Mouse (Mus musculus) midbrain, postnatal 0 days (tissue): ENCODE measurements around the gene Tmsb4x. TPM values are rescaled to one million over a fixed set of nuclear protein-coding genes. Genes with fewer than 3 reads are reported as not detected.

Source experiments
- ATAC-seq: fragments of 200-750 bp; cut with Nextera tagmentation; 2 replicates; pipeline ENCODE4 v1.8.0; 2017; ENCODE audit warnings: moderate number of reproducible peaks, mild to moderate bottlenecking, moderate TSS enrichment, moderate library complexity; ENCODE audit not compliant: low FRiP score
- DNase-seq: peaks from one replicate; pipeline ENCODE4 v3.0.0-alpha.2; 2015; ENCODE audit warnings: low spot score
- H3K27ac ChIP-seq: fragments of 300-500 bp; sonication (generic); 2 replicates; pipeline ENCODE4 v1.5.1; 2014; ENCODE audit warnings: low read depth, mild to moderate bottlenecking, low read length, mixed read lengths
- H3K27me3 ChIP-seq: fragments of 300-500 bp; sonication (generic); 2 replicates; pipeline ENCODE4 v1.6.1; 2014; ENCODE audit warnings: low read length, control low read depth, mixed read lengths; ENCODE audit not compliant: insufficient read depth
- H3K36me3 ChIP-seq: fragments of 300-500 bp; sonication (generic); 2 replicates; pipeline ENCODE4 v1.6.1; 2014; ENCODE audit warnings: low read length, control low read depth, mixed read lengths; ENCODE audit not compliant: insufficient read depth
- H3K4me1 ChIP-seq: fragments of 300-500 bp; sonication (generic); 2 replicates; pipeline ENCODE4 v1.6.1; 2014; ENCODE audit warnings: mild to moderate bottlenecking, control low read depth, antibody characterized with exemption, low read length, mixed read lengths; ENCODE audit not compliant: insufficient read depth
- H3K4me2 ChIP-seq: fragments of 300-500 bp; sonication (generic); 2 replicates; pipeline ENCODE4 v1.6.1; 2014; ENCODE audit warnings: low read depth, mild to moderate bottlenecking, low read length, mixed read lengths; ENCODE audit not compliant: poor library complexity, severe bottlenecking
- H3K4me3 ChIP-seq: fragments of 300-500 bp; sonication (generic); 2 replicates; pipeline ENCODE4 v1.5.1; 2014; ENCODE audit warnings: low read depth, mild to moderate bottlenecking, low read length, moderate library complexity
- H3K9ac ChIP-seq: fragments of 300-500 bp; sonication (generic); replicated peaks from 2 replicates; pipeline ENCODE4 v1.6.1; 2014; ENCODE audit warnings: mild to moderate bottlenecking, low read length, moderate library complexity, mixed read lengths; ENCODE audit not compliant: poor library complexity, severe bottlenecking
- H3K9me3 ChIP-seq: fragments of 300-500 bp; sonication (generic); 2 replicates; pipeline ENCODE4 v1.6.1; 2016; ENCODE audit warnings: low read length, control low read depth
- CTCF ChIP-seq: IDR thresholded peaks from 2 replicates; pipeline ENCODE4 v1.5.1; 2016; ENCODE audit warnings: antibody characterized with exemption, mild to moderate bottlenecking
- WGBS: fragments of 180-500 bp; shearing (Covaris S2); extraction: QIAGEN DNeasy Blood & Tissue Kit; methylation state at CpG from one replicate; pipeline ENCODE4 v1.1.7; 2014; 5-methylcytosine and 5-hydroxymethylcytosine counted together
- polyA plus RNA-seq: library from polyadenylated mRNA; unstranded; fragments of >200 nt; fragmentation: Nextera tagmentation; extraction: Ambion mirVana; gene quantifications from 2 replicates; pipeline ENCODE4 v1.2.1, GENCODE M21; 2015
- total RNA-seq: library from RNA; depleted of rRNA; stranded (reverse); fragments of >200 nt; gene quantifications from 2 replicates; pipeline ENCODE4 v1.2.3, GENCODE M21; 2014; rRNA removed

Gene Tmsb4x
- total and polyA plus RNA-seq, 2 experiments from 2014 or later, result 1,032 to 4,382 TPM

DNA sequence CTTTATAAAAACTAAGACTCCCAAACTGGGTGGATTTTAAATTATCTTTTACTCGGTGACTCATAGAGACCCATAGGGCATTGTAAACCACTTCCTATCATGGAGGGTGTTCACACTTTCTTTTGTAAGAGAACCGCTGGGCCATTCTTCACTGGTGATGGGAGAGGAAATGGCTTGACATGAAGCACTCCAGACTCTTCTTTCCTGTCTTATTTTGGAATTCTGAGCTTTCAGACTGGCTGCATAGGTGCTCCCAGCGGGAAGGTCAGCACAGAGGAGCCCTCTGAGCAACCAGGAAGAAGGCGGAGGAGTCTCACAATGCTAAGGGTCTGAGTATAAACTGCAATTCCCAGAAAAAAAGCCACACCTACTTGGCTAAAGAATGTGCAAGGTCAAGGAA, 51.4 kb downstream of the Tmsb4x start:
- no peak for TF ChIP-seq CTCF
- 83% methylated on average over 4 of the region's 4 CpGs for WGBS
- Histone ChIP-seq H3K9me3 (no peaks in the 10 kb centered on the region), H3K27me3 (peaks cover 5% of the 10 kb centered on the region; the same call in 1 of the 2 replicates), H3K4me3 (no peak overlapping the region), H3K27ac (no peak overlapping the region), H3K4me1 (no peaks in the 10 kb centered on the region), H3K36me3 (no peaks in the 10 kb centered on the region), H3K9ac (no peak overlapping the region), H3K4me2 (no peak overlapping the region)
- DNase-seq, result no peak
- no peak for ATAC-seq

Other genes starting within 250 kb of the Tmsb4x start
- gene Tlr8, start 55.0 kb upstream of the Tmsb4x start, total RNA-seq, result 0.11 TPM in 1 of 2 replicates, not detected in the other
- 0.05 TPM in 1 of 2 replicates, not detected in the other for gene Tlr8, start 55.0 kb upstream of the Tmsb4x start, polyA plus RNA-seq
- gene Tlr7, start 121.2 kb upstream of the Tmsb4x start, total RNA-seq, result 1.3 TPM in 2 replicates
- gene Tlr7, start 121.2 kb upstream of the Tmsb4x start, polyA plus RNA-seq, result 0.92 and 1.0 TPM in 2 replicates
- 9.7 and 10.1 TPM in 2 replicates for gene Prps2, start 173.4 kb upstream of the Tmsb4x start, total RNA-seq
- gene Prps2, start 173.4 kb upstream of the Tmsb4x start, polyA plus RNA-seq, result 6.4 and 7.2 TPM in 2 replicates